Mouse (Mus musculus) limb, embryonic 14.5 days (tissue): ENCODE results near the gene Negr1. TPM values are rescaled to one million over a fixed set of nuclear protein-coding genes. Genes with fewer than 3 reads are reported as not detected.

Experiments
- ATAC-seq: fragments of 200-750 bp; cut with Nextera tagmentation; 2 replicates; pipeline ENCODE4 v1.8.0; 2017; ENCODE audit warnings: low read depth, moderate number of reproducible peaks, moderate TSS enrichment; ENCODE audit not compliant: low FRiP score
- DNase-seq: peaks from one replicate; pipeline ENCODE4 v3.0.0-alpha.2; 2015; ENCODE audit warnings: low spot score
- H3K27ac ChIP-seq: fragments of 300-500 bp; sonication (generic); replicated peaks from 2 replicates; pipeline ENCODE4 v1.5.1; 2014; ENCODE audit warnings: low read depth, mild to moderate bottlenecking, low read length, moderate library complexity, mixed read lengths
- H3K27me3 ChIP-seq: fragments of 300-500 bp; sonication (generic); 2 replicates; pipeline ENCODE4 v1.6.1; 2014; ENCODE audit warnings: low read length, mixed read lengths; ENCODE audit not compliant: control insufficient read depth, insufficient read depth
- H3K36me3 ChIP-seq: fragments of 300-500 bp; sonication (generic); 2 replicates; pipeline ENCODE4 v1.6.1; 2014; ENCODE audit warnings: mild to moderate bottlenecking, low read length, moderate library complexity, mixed read lengths; ENCODE audit not compliant: control insufficient read depth, insufficient read depth
- H3K4me1 ChIP-seq: fragments of 300-500 bp; sonication (generic); 2 replicates; pipeline ENCODE4 v1.6.1; 2014; ENCODE audit warnings: antibody characterized with exemption, low read length, mixed read lengths; ENCODE audit not compliant: control insufficient read depth, insufficient read depth
- H3K4me2 ChIP-seq: fragments of 300-500 bp; sonication (generic); replicated peaks from 2 replicates; pipeline ENCODE4 v1.6.1; 2014; ENCODE audit warnings: low read depth, mild to moderate bottlenecking, low read length, moderate library complexity; ENCODE audit not compliant: severe bottlenecking
- H3K4me3 ChIP-seq: fragments of 300-500 bp; sonication (generic); replicated peaks from 2 replicates; pipeline ENCODE4 v1.5.1; 2014; ENCODE audit warnings: low read length
- H3K9ac ChIP-seq: fragments of 300-500 bp; sonication (generic); 2 replicates; pipeline ENCODE4 v1.6.1; 2014; ENCODE audit warnings: mild to moderate bottlenecking, low read depth, low read length, moderate library complexity; ENCODE audit not compliant: severe bottlenecking
- H3K9me3 ChIP-seq: fragments of 300-500 bp; sonication (generic); 2 replicates; pipeline ENCODE4 v1.6.1; 2016; ENCODE audit warnings: low read length; ENCODE audit not compliant: control insufficient read depth
- POLR2A ChIP-seq: fragments of 200-500 bp; IDR thresholded peaks from 2 replicates; pipeline ENCODE4 v1.8.0; 2012; ENCODE audit warnings: inconsistent platforms, mild to moderate bottlenecking, moderate library complexity, borderline replicate concordance; ENCODE audit not compliant: insufficient read depth, insufficient read length; ENCODE audit errors: extremely low read depth
- WGBS: fragments of 180-500 bp; shearing (Covaris S2); extraction: QIAGEN DNeasy Blood & Tissue Kit; methylation state at CpG from one replicate; pipeline ENCODE4 v1.1.7; 2014; 5-methylcytosine and 5-hydroxymethylcytosine counted together
- polyA plus RNA-seq, 2 experiments: library from polyadenylated mRNA; depleted of rRNA in 1 of 2; stranded (reverse) in 1 of 2; unstranded in 1 of 2; fragments of >200 nt; fragmentation: Nextera tagmentation in 1 of 2; extraction: Ambion mirVana in 1 of 2; gene quantifications; 2 replicates each; pipeline versions ENCODE4 v1.2.1 to v1.2.3; 2012 to 2014

Negr1 gene
- polyA plus RNA-seq, 2 experiments = 5.1 to 6.2 TPM

DNA sequence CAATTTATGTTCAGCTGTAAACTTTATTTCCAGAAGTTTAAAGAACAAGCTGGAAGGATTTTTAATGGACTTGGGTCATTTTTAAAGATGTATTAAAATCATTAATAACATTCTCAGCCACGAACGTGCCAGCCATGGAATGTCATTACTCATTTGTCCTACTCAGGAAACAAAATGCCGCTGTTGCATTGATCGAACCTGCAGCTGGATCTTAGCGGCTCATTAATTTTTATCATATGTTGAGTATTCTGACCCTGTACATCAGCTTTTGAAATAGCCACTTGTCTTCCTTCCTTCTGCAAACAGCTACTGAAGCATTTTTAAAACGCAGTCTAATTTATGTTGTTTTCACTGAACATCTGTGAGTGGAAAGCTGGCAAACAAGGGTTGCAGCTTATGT lies 255.9 kb downstream of the Negr1 start:
- 21% methylated on average over 6 of the region's 6 CpGs for WGBS
- Histone ChIP-seq H3K27ac (no peak overlapping the region), H3K36me3 (no peaks in the 10 kb centered on the region), H3K4me1 (peaks cover 4% of the 10 kb centered on the region; the same call in 1 of the 2 replicates), H3K4me2 (no peak overlapping the region), H3K4me3 (no peak overlapping the region), H3K9me3 (no peaks in the 10 kb centered on the region), H3K27me3 (no peaks in the 10 kb centered on the region), H3K9ac (no peak overlapping the region)
- peak; percentile 4 for DNase-seq
- TF ChIP-seq POLR2A = no peak
- ATAC-seq = no peak

DNA sequence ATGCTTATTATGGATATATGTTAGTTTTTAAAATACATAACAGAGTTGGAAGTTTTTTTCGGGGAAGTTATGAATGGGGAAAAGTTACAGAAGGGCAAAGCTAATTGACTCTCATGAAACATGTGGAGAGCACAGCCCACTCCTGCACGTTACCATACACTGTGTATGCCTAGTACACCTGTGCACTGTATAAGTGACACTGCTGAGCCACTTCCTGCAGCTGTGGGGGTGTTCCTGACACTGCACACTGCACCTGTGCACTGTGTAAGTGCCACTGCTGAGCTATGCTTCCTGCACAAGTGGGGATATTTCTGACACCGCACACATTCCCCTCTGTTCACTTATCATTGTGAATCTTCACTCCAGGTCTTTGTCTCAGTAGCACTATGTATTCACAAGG lies 261.4 kb downstream of the Negr1 start:
- no peak for ATAC-seq
- H3K9ac ChIP-seq = no peak overlapping the region
- no peaks in the 10 kb centered on the region for H3K36me3 ChIP-seq
- H3K9me3 ChIP-seq = no peaks in the 10 kb centered on the region
- H3K4me1 ChIP-seq = no peaks in the 10 kb centered on the region
- H3K27me3 ChIP-seq = no peaks in the 10 kb centered on the region
- H3K27ac ChIP-seq = no peak overlapping the region
- no peak for TF ChIP-seq POLR2A
- no peak overlapping the region for H3K4me2 ChIP-seq
- no peak overlapping the region for H3K4me3 ChIP-seq
- WGBS = 63% methylated on average over 3 of the region's 3 CpGs
- DNase-seq = no peak

DNA sequence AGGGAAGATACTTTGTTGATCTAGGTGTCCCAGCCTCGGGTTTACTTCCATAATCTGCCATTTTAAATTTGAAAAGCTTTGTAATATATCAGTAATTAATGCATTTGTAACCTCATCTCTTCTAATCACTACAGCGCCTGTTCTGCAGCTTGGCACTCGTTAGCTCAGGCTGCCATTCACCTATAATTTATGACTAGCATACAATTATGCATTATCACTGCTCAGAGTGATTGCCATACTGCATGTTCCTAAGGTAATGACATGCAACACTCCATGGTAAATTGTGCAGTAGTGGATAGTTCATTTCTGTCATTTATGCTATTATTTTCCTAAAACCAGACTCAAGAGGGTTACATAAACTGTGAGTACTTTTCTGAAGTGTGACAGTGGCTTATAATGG lies 272.3 kb downstream of the Negr1 start:
- Histone ChIP-seq H3K9me3 (no peaks in the 10 kb centered on the region), H3K4me3 (no peak overlapping the region), H3K4me2 (no peak overlapping the region), H3K27me3 (no peaks in the 10 kb centered on the region), H3K36me3 (no peaks in the 10 kb centered on the region), H3K4me1 (no peaks in the 10 kb centered on the region), H3K9ac (no peak overlapping the region), H3K27ac (no peak overlapping the region)
- no peak for TF ChIP-seq POLR2A
- 44% methylated on average over 3 of the region's 3 CpGs for WGBS
- ATAC-seq = no peak
- no peak for DNase-seq

GRCm38 (mm10) chr3:156838550-156838949 lies 277.0 kb downstream of the Negr1 start:
- DNase-seq (no peak), ATAC-seq (no peak)
- 78% methylated on average over 2 of the region's 2 CpGs for WGBS
- Histone ChIP-seq H3K27ac (no peak overlapping the region), H3K4me2 (no peak overlapping the region), H3K27me3 (no peaks in the 10 kb centered on the region), H3K4me3 (no peak overlapping the region), H3K9me3 (no peaks in the 10 kb centered on the region), H3K36me3 (no peaks in the 10 kb centered on the region), H3K4me1 (no peaks in the 10 kb centered on the region), H3K9ac (no peak overlapping the region)
- no peak for TF ChIP-seq POLR2A

- no peak overlapping the region for H3K4me2 ChIP-seq
- no peak overlapping the region for H3K4me3 ChIP-seq
- H3K4me1 ChIP-seq = no peaks in the 10 kb centered on the region
- 68% methylated on average over 2 of the region's 2 CpGs for WGBS
- no peaks in the 10 kb centered on the region for H3K27me3 ChIP-seq
- no peak overlapping the region for H3K27ac ChIP-seq
- ATAC-seq (no peak), DNase-seq (no peak)
- no peak for TF ChIP-seq POLR2A
- H3K9me3 ChIP-seq = no peaks in the 10 kb centered on the region
- no peak overlapping the region for H3K9ac ChIP-seq
- no peaks in the 10 kb centered on the region for H3K36me3 ChIP-seq
Observed at GRCm38 (mm10) chr3:156848385-156848784, 286.8 kb downstream of the Negr1 start.

DNA sequence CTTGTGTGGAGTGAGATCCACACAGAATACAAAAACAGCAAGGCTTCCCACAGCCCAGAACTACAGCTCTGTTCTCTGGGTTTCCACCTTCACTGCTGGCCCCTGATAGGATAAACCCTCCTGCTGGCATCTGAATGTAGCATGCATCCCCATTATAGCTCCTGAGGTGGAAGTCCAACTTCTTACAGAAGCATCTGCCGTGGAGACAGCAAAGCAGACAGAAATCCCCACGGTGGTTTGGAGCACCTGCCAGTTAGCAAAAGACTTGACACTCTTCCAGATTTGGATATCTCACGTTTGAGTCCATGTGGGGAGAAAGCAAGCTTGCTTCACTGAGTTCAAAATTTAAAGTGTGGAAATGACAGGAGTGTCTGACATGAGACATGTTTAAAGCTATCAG lies 290.3 kb downstream of the Negr1 start:
- TF ChIP-seq POLR2A = no peak
- Histone ChIP-seq H3K27me3 (no peaks in the 10 kb centered on the region), H3K36me3 (no peaks in the 10 kb centered on the region), H3K27ac (no peak overlapping the region), H3K4me1 (no peaks in the 10 kb centered on the region), H3K9ac (no peak overlapping the region), H3K4me3 (no peak overlapping the region), H3K9me3 (no peaks in the 10 kb centered on the region), H3K4me2 (no peak overlapping the region)
- WGBS = 80% methylated on average over 3 of the region's 3 CpGs
- ATAC-seq (no peak), DNase-seq (no peak)
